Mouse (Mus musculus): ENCODE data around the gene Mx1. TPM values are rescaled to one million over a fixed set of nuclear protein-coding genes. Genes with fewer than 3 reads are reported as not detected.

The Mx1 gene
- polyA plus RNA-seq, 1 experiment from 2014 or later: not detected

DNA sequence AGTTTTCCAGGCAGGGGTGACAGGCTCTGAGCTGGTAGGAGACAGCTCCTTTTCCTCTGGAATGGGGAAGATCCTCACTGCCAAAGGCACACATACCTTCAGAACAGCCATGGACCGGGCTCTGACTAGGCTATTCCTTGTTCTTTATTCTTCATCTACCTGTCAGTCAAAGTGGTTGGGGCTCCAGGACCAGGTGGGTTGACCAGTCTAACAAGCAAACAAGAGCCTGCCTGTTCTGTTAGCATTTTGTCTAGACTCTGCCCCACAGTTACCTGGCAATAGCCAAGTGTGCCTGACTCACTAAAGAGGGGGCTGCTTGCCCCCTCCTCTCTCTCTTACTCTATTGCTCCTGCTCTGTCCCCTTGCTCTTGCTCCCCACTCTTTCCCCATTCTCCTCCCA lies 29.7 kb upstream of the Mx1 start:
- H3K9ac ChIP-seq: no peak overlapping the region
- WGBS: 62% methylated on average over 1 of the region's 1 CpGs
- no peak overlapping the region for H3K4me3 ChIP-seq
- H3K27me3 ChIP-seq: no peaks in the 10 kb centered on the region
- no peaks in the 10 kb centered on the region for H3K9me3 ChIP-seq (replicated peaks)
- no peak for ATAC-seq (replicated peaks; ENCODE audit: insufficient number of reproducible peaks, insufficient read depth, low FRiP score, low read depth)
- H3K36me3 ChIP-seq: no peaks in the 10 kb centered on the region
- H3K4me1 ChIP-seq (replicated peaks): no peaks in the 10 kb centered on the region
- no peak overlapping the region for H3K27ac ChIP-seq
- H3K4me2 ChIP-seq: no peak overlapping the region

- Histone ChIP-seq H3K27ac (no peak overlapping the region), H3K4me2 (no peak overlapping the region), H3K36me3 (no peaks in the 10 kb centered on the region), H3K9ac (no peak overlapping the region), H3K4me3 (no peak overlapping the region), H3K4me1 (replicated peaks) (peaks cover 9% of the 10 kb centered on the region), H3K27me3 (no peaks in the 10 kb centered on the region), H3K9me3 (replicated peaks) (no peaks in the 10 kb centered on the region)
- 62% methylated on average over 2 of the region's 2 CpGs for WGBS
- ATAC-seq (replicated peaks; ENCODE audit: insufficient number of reproducible peaks, insufficient read depth, low FRiP score, low read depth): no peak
Measured at GRCm38 (mm10) chr16:97478655-97479054, 15.9 kb upstream of the Mx1 start.

- Histone ChIP-seq H3K36me3 (no peaks in the 10 kb centered on the region), H3K9me3 (replicated peaks) (no peaks in the 10 kb centered on the region), H3K27me3 (no peaks in the 10 kb centered on the region), H3K4me3 (no peak overlapping the region), H3K4me1 (replicated peaks) (peaks cover 9% of the 10 kb centered on the region), H3K4me2 (no peak overlapping the region), H3K9ac (no peak overlapping the region), H3K27ac (no peak overlapping the region)
- WGBS: 75% methylated on average over 1 of the region's 1 CpGs
- ATAC-seq (replicated peaks; ENCODE audit: insufficient number of reproducible peaks, insufficient read depth, low FRiP score, low read depth): no peak
Measured at GRCm38 (mm10) chr16:97476524-97476923, 13.8 kb upstream of the Mx1 start.

DNA sequence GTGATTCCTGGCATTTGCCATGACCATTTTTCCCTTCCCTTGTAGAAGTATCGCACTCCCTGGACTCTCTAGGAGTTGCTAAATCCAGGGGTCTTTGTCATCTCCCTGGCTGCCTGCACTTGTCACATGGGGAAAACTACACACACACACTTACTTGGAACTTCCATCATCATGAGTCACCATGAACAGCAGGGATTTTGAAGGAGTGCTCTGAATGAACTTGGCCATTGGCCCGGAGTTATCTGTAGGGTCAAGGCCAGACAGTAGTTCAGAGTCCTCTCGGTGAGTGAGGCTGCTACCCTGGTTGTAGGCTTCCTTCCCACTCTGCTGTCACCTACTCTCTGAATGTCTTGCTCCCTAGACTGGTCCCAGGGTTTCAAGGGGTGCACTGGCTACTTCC lies 12.9 kb upstream of the Mx1 start:
- Histone ChIP-seq H3K27ac (no peak overlapping the region), H3K36me3 (no peaks in the 10 kb centered on the region), H3K4me2 (no peak overlapping the region), H3K27me3 (no peaks in the 10 kb centered on the region), H3K4me1 (replicated peaks) (peaks cover 12% of the 10 kb centered on the region), H3K9me3 (replicated peaks) (no peaks in the 10 kb centered on the region), H3K4me3 (no peak overlapping the region), H3K9ac (no peak overlapping the region)
- ATAC-seq (replicated peaks; ENCODE audit: insufficient number of reproducible peaks, insufficient read depth, low FRiP score, low read depth): peak; percentile 67; the same call in 1 of the 2 replicates
- 44% methylated on average over 3 of the region's 3 CpGs for WGBS

DNA sequence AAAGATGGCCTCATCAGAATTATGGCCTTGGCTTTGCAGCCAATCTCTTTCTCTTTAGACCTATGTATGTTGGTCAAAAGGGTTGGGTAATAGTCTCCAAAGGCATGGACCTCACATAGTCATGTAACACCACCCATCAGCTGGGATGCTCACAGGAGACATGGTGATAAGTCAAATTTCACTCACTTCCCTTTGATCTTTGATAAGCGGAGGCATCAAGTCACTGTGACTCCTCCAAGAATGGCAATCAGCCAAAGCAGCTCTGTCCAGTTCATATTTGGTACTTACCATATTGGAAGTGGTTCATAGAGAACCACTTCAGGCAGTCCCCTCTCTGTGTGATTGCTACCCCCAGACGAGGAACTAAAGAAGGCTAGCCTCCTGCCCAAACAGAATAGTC lies 12.0 kb upstream of the Mx1 start:
- H3K4me3 ChIP-seq: no peak overlapping the region
- no peak overlapping the region for H3K9ac ChIP-seq
- 0 out of 2 replicates have a peak, but pooled peaks cover under 1% of the 10 kb centered on the region for H3K27me3 ChIP-seq
- no peaks in the 10 kb centered on the region for H3K9me3 ChIP-seq (replicated peaks)
- H3K4me2 ChIP-seq: no peak overlapping the region
- ATAC-seq (replicated peaks; ENCODE audit: insufficient number of reproducible peaks, insufficient read depth, low FRiP score, low read depth): no peak
- 70% methylated on average over 2 of the region's 2 CpGs for WGBS
- H3K27ac ChIP-seq: no peak overlapping the region
- H3K36me3 ChIP-seq: no peaks in the 10 kb centered on the region
- peaks cover 15% of the 10 kb centered on the region for H3K4me1 ChIP-seq (replicated peaks)

DNA sequence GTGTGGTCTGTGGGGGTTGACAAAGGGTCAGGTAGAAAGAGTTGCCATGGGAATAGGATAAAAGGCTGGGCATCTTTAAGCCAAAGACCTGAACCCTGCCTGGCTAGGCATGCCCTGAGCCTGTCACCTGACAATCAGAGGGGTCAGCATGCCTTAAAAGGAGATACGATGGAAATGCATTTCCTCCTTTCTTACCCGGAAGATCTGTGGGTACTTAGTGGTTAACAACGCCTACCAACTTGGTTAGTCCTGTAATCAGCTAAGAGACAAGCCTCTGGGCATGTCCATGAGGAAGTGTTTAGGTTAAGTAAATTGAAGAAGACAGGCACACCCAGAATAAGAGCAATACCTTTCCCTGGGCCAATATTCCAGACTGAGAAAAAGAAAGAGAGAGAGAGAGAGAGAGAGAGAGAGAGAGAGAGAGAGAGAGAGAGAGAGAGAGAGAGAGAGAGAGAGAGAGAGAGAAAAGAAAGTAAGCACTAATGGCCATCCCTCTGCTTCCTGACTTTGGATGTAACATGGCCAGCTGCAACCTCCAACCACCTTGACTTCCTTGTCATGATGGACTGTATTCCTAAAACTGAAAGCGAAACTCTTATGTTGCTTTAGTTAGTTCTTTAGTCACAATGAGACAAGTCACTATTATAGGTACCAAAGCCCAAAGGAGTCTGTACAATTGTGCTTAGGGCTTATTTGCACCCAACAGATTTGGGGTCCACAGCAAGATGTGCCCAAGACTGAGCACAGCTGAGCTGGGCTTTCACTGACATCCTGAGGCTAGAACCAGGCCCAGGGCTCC lies 5.5 kb upstream of the Mx1 start:
- no peaks in the 10 kb centered on the region for H3K9me3 ChIP-seq (replicated peaks)
- H3K36me3 ChIP-seq: no peaks in the 10 kb centered on the region
- ATAC-seq (replicated peaks; ENCODE audit: insufficient number of reproducible peaks, insufficient read depth, low FRiP score, low read depth): no peak
- H3K4me2 ChIP-seq: no peak overlapping the region
- no peak overlapping the region for H3K27ac ChIP-seq
- H3K9ac ChIP-seq: no peak overlapping the region
- peaks cover 7% of the 10 kb centered on the region for H3K4me1 ChIP-seq (replicated peaks)
- peaks cover 4% of the 10 kb centered on the region; the same call in 1 of the 2 replicates for H3K27me3 ChIP-seq
- WGBS: 69% methylated on average over 4 of the region's 4 CpGs
- H3K4me3 ChIP-seq: no peak overlapping the region

DNA sequence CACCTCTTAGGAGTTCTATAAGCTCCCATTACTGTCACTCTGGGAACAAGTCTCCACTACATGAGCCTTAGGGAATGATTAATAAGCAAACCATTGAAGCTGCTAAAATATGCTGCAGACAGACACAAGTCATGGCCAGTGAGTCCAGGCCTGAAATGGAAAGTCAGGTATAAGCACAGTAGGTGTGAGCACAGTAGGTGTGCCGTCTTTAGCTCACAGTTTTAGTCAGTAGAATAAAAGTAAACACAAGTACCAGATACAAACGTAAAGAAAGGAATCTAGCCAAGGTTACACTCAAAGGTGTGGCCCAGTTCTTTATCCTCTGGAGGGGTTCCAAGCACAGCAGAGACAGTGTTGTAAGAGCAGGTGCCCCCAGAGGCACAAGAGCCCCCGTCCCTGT lies 4.8 kb upstream of the Mx1 start:
- Histone ChIP-seq H3K9ac (no peak overlapping the region), H3K4me2 (no peak overlapping the region)

DNA sequence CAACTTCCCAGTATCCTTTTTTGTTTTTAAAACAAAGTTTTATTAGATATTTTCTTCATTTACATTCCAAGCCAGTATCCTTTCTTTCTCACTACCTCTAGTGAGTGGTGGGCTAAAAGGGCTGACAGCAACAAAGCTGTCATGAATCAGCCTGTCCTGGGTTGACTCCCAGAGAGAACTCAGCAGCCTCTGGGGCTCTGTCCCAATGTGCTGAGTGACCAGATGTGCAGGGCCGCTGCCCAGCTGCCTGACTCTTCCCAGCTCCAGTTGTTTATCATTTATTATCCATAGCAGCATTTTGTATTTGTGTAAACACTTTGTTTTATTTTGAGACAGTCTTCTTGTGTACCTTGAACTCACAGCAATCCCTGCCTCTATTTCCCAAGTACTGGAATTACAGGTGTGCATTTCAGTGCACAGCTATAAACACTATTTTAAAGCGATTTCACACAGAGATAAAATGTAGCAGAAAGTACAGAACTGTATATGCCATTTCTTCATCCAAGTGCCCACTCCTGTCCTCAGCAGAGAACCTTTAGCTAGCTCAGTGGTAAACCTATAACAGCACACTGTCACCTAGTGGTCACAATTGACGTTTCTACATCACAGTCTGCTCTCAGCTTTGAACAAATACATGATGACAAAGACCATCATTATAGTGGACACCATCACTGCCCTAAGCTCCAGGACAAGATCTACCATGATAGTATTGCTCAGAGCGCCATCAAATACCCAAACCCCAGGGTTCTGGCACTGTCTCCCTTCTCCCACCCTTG lies 3.7 kb upstream of the Mx1 start:
- Histone ChIP-seq H3K27ac (no peak overlapping the region), H3K4me2 (no peak overlapping the region), H3K9ac (no peak overlapping the region), H3K4me1 (replicated peaks) (peaks cover 11% of the 10 kb centered on the region), H3K36me3 (no peaks in the 10 kb centered on the region), H3K9me3 (replicated peaks) (no peaks in the 10 kb centered on the region), H3K4me3 (no peak overlapping the region), H3K27me3 (peaks cover 4% of the 10 kb centered on the region; the same call in 1 of the 2 replicates)
- ATAC-seq (replicated peaks; ENCODE audit: insufficient number of reproducible peaks, insufficient read depth, low FRiP score, low read depth): no peak
- 37% methylated on average over 4 of the region's 4 CpGs for WGBS

More for the DNA sequence above, 4.8 kb upstream of the Mx1 start:
- no peak for ATAC-seq (replicated peaks; ENCODE audit: insufficient number of reproducible peaks, insufficient read depth, low FRiP score, low read depth)
- no peak overlapping the region for H3K4me3 ChIP-seq
- no peak overlapping the region for H3K27ac ChIP-seq
- H3K36me3 ChIP-seq: no peaks in the 10 kb centered on the region
- peaks cover 4% of the 10 kb centered on the region; the same call in 1 of the 2 replicates for H3K27me3 ChIP-seq
- H3K4me1 ChIP-seq (replicated peaks): peaks cover 11% of the 10 kb centered on the region
- WGBS: 65% methylated on average over 3 of the region's 3 CpGs
- H3K9me3 ChIP-seq (replicated peaks): no peaks in the 10 kb centered on the region

GRCm38 (mm10) chr16:97461271-97461670 lies 1.4 kb downstream of the Mx1 start:
- no peaks in the 10 kb centered on the region for H3K27me3 ChIP-seq
- no peak overlapping the region for H3K4me3 ChIP-seq
- no peak overlapping the region for H3K9ac ChIP-seq
- no peaks in the 10 kb centered on the region for H3K36me3 ChIP-seq
- 62% methylated on average over 2 of the region's 2 CpGs for WGBS
- no peak overlapping the region for H3K27ac ChIP-seq
- H3K4me1 ChIP-seq (replicated peaks): 0 out of 2 replicates have a peak, but pooled peaks cover 4% of the 10 kb centered on the region
- H3K4me2 ChIP-seq: no peak overlapping the region
- ATAC-seq (replicated peaks; ENCODE audit: insufficient number of reproducible peaks, insufficient read depth, low FRiP score, low read depth): no peak
- no peaks in the 10 kb centered on the region for H3K9me3 ChIP-seq (replicated peaks)

DNA sequence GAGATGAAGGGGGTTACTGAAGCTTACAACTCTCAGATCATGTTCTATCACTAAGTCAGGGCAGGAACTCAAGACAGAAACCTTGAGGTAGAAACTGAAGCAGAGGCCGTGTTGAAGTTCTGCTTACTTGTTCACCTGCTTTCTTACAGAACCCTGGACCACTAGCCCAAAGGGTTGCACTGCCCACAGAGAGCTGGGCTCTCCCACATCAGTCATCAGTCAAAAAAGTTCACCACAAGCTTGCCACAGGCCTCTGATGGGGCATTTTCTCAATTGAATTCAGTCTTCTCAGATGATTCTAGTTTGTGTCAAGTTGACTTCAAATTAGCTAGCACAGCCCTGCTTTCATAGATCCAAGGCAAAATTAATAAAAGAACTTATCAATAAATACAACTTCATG lies 2.9 kb downstream of the Mx1 start:
- no peak overlapping the region for H3K4me2 ChIP-seq
- H3K36me3 ChIP-seq: no peaks in the 10 kb centered on the region
- ATAC-seq (replicated peaks; ENCODE audit: insufficient number of reproducible peaks, insufficient read depth, low FRiP score, low read depth): no peak
- no peak overlapping the region for H3K4me3 ChIP-seq
- H3K9ac ChIP-seq: no peak overlapping the region
- 0 out of 2 replicates have a peak, but pooled peaks cover 4% of the 10 kb centered on the region for H3K4me1 ChIP-seq (replicated peaks)
- no peak overlapping the region for H3K27ac ChIP-seq
- WGBS: 74% methylated on average over 1 of the region's 1 CpGs
- H3K27me3 ChIP-seq: no peaks in the 10 kb centered on the region
- no peaks in the 10 kb centered on the region for H3K9me3 ChIP-seq (replicated peaks)

GRCm38 (mm10) chr16:97447386-97447785 lies 15.3 kb downstream of the Mx1 start:
- no peak overlapping the region for H3K4me2 ChIP-seq

More at GRCm38 (mm10) chr16:97447386-97447785, 15.3 kb downstream of the Mx1 start:
- Histone ChIP-seq H3K9ac (no peak overlapping the region), H3K4me1 (replicated peaks) (no peaks in the 10 kb centered on the region), H3K27me3 (no peaks in the 10 kb centered on the region; the same call in 1 of the 2 replicates), H3K9me3 (replicated peaks) (no peaks in the 10 kb centered on the region), H3K27ac (no peak overlapping the region), H3K4me3 (no peak overlapping the region), H3K36me3 (no peaks in the 10 kb centered on the region)
- no peak for ATAC-seq (replicated peaks; ENCODE audit: insufficient number of reproducible peaks, insufficient read depth, low FRiP score, low read depth)
